Mouse (Mus musculus): ENCODE measurements at regions not wholly inside any gene's neighbourhood (a gene's known extent, or its start where the extent isn't known, plus 50 kb on each side); places are given as distances from the start of the nearest gene placed in this dataset.

GRCm38 (mm10) chr8:44656031-44656430 lies 279.2 kb upstream of the Fat1 start:
- no peak overlapping the region for H3K4me2 ChIP-seq (replicated peaks)
- no peaks in the 10 kb centered on the region for H3K4me1 ChIP-seq (replicated peaks)
- H3K9ac ChIP-seq = no peak overlapping the region
- no peaks in the 10 kb centered on the region for H3K9me3 ChIP-seq
- no peak for ATAC-seq
- H3K27me3 ChIP-seq (replicated peaks) = no peaks in the 10 kb centered on the region
- H3K27ac ChIP-seq = no peak overlapping the region
- no peaks in the 10 kb centered on the region for H3K36me3 ChIP-seq
- no peak overlapping the region for H3K4me3 ChIP-seq (replicated peaks)

- no peak overlapping the region for H3K9ac ChIP-seq
- H3K4me3 ChIP-seq (replicated peaks) = no peak overlapping the region
- no peak for ATAC-seq
- no peaks in the 10 kb centered on the region for H3K27me3 ChIP-seq (replicated peaks)
- no peak overlapping the region for H3K27ac ChIP-seq
- H3K4me1 ChIP-seq (replicated peaks) = no peaks in the 10 kb centered on the region
- no peaks in the 10 kb centered on the region for H3K36me3 ChIP-seq
- H3K4me2 ChIP-seq (replicated peaks) = no peak overlapping the region
- WGBS = 65% methylated on average over 4 of the region's 4 CpGs
- H3K9me3 ChIP-seq = no peaks in the 10 kb centered on the region
Measured at GRCm38 (mm10) chr8:44656470-44656869, 278.8 kb upstream of the Fat1 start.

- no peak for ATAC-seq
- Histone ChIP-seq H3K4me3 (replicated peaks) (no peak overlapping the region), H3K4me2 (replicated peaks) (no peak overlapping the region), H3K9ac (no peak overlapping the region), H3K36me3 (no peaks in the 10 kb centered on the region), H3K4me1 (replicated peaks) (no peaks in the 10 kb centered on the region), H3K9me3 (no peaks in the 10 kb centered on the region), H3K27ac (no peak overlapping the region), H3K27me3 (replicated peaks) (no peaks in the 10 kb centered on the region)
- WGBS = 63% methylated on average over 2 of the region's 2 CpGs
Measured at GRCm38 (mm10) chr8:44661696-44662095, 273.6 kb upstream of the Fat1 start.

GRCm38 (mm10) chr8:44687126-44687525 lies 248.1 kb upstream of the Fat1 start:
- no peak overlapping the region for H3K9ac ChIP-seq
- no peaks in the 10 kb centered on the region for H3K4me1 ChIP-seq (replicated peaks)
- H3K27me3 ChIP-seq (replicated peaks) = no peaks in the 10 kb centered on the region
- H3K4me2 ChIP-seq (replicated peaks) = no peak overlapping the region
- 84% methylated on average over 9 of the region's 9 CpGs for WGBS
- H3K27ac ChIP-seq = no peak overlapping the region
- H3K9me3 ChIP-seq = no peaks in the 10 kb centered on the region
- no peak for ATAC-seq
- no peak overlapping the region for H3K4me3 ChIP-seq (replicated peaks)
- no peaks in the 10 kb centered on the region for H3K36me3 ChIP-seq

- WGBS = 88% methylated on average over 9 of the region's 9 CpGs
- H3K27ac ChIP-seq = no peak overlapping the region
- no peak for ATAC-seq
- H3K9ac ChIP-seq = no peak overlapping the region
- no peaks in the 10 kb centered on the region for H3K27me3 ChIP-seq (replicated peaks)
- H3K36me3 ChIP-seq = no peaks in the 10 kb centered on the region
- peaks cover 7% of the 10 kb centered on the region; the same call in 1 of the 2 replicates for H3K4me1 ChIP-seq (replicated peaks)
- H3K4me2 ChIP-seq (replicated peaks) = no peak overlapping the region
- no peaks in the 10 kb centered on the region for H3K9me3 ChIP-seq
- no peak overlapping the region for H3K4me3 ChIP-seq (replicated peaks)
Measured at GRCm38 (mm10) chr8:44689837-44690592, 245.2 kb upstream of the Fat1 start.

GRCm38 (mm10) chr8:44690593-44690950 lies 244.7 kb upstream of the Fat1 start:
- Histone ChIP-seq H3K9ac (no peak overlapping the region), H3K4me1 (replicated peaks) (peaks cover 7% of the 10 kb centered on the region; the same call in 1 of the 2 replicates), H3K4me3 (replicated peaks) (no peak overlapping the region), H3K27me3 (replicated peaks) (no peaks in the 10 kb centered on the region), H3K36me3 (no peaks in the 10 kb centered on the region), H3K27ac (no peak overlapping the region), H3K4me2 (replicated peaks) (no peak overlapping the region), H3K9me3 (no peaks in the 10 kb centered on the region)
- 82% methylated on average over 4 of the region's 4 CpGs for WGBS
- no peak for ATAC-seq

GRCm38 (mm10) chr8:44691140-44691539 lies 244.1 kb upstream of the Fat1 start:
- no peaks in the 10 kb centered on the region for H3K9me3 ChIP-seq
- 46% methylated on average over 7 of the region's 7 CpGs for WGBS
- no peak for ATAC-seq
- no peaks in the 10 kb centered on the region for H3K36me3 ChIP-seq
- H3K27me3 ChIP-seq (replicated peaks) = no peaks in the 10 kb centered on the region
- no peak overlapping the region for H3K27ac ChIP-seq
- H3K4me2 ChIP-seq (replicated peaks) = no peak overlapping the region
- H3K4me1 ChIP-seq (replicated peaks) = peaks cover 11% of the 10 kb centered on the region; the same call in 1 of the 2 replicates
- H3K9ac ChIP-seq = no peak overlapping the region
- no peak overlapping the region for H3K4me3 ChIP-seq (replicated peaks)

- WGBS = 60% methylated on average over 8 of the region's 8 CpGs
- Histone ChIP-seq H3K27ac (no peak overlapping the region), H3K9me3 (no peaks in the 10 kb centered on the region), H3K4me2 (replicated peaks) (no peak overlapping the region), H3K4me1 (replicated peaks) (peaks cover 12% of the 10 kb centered on the region; the same call in 1 of the 2 replicates), H3K27me3 (replicated peaks) (no peaks in the 10 kb centered on the region), H3K4me3 (replicated peaks) (no peak overlapping the region), H3K36me3 (no peaks in the 10 kb centered on the region), H3K9ac (no peak overlapping the region)
- ATAC-seq = no peak
Measured at GRCm38 (mm10) chr8:44692036-44692688, 243.1 kb upstream of the Fat1 start.

GRCm38 (mm10) chr8:44694861-44695260 lies 240.4 kb upstream of the Fat1 start:
- no peak overlapping the region for H3K4me3 ChIP-seq (replicated peaks)
- H3K9ac ChIP-seq = no peak overlapping the region
- ATAC-seq = no peak
- H3K4me2 ChIP-seq (replicated peaks) = 0 out of 2 replicates have a peak overlapping the region, but pooled peaks have one; percentile 2
- H3K27ac ChIP-seq = no peak overlapping the region
- H3K4me1 ChIP-seq (replicated peaks) = peaks cover 12% of the 10 kb centered on the region; the same call in 1 of the 2 replicates
- no peaks in the 10 kb centered on the region for H3K36me3 ChIP-seq
- H3K27me3 ChIP-seq (replicated peaks) = no peaks in the 10 kb centered on the region
- H3K9me3 ChIP-seq = no peaks in the 10 kb centered on the region
- 40% methylated on average over 9 of the region's 9 CpGs for WGBS

GRCm38 (mm10) chr8:44696066-44696853 lies 239.0 kb upstream of the Fat1 start:
- Histone ChIP-seq H3K27ac (0 out of 2 replicates have a peak overlapping the region, but pooled peaks have one; percentile 18), H3K4me1 (replicated peaks) (peaks cover 12% of the 10 kb centered on the region; the same call in 1 of the 2 replicates), H3K9ac (no peak overlapping the region), H3K9me3 (no peaks in the 10 kb centered on the region), H3K27me3 (replicated peaks) (no peaks in the 10 kb centered on the region), H3K4me3 (replicated peaks) (no peak overlapping the region), H3K36me3 (no peaks in the 10 kb centered on the region), H3K4me2 (replicated peaks) (no peak overlapping the region)
- WGBS = 33% methylated on average over 9 of the region's 9 CpGs
- ATAC-seq = peak; percentile 73

GRCm38 (mm10) chr8:44699384-44700105 lies 235.7 kb upstream of the Fat1 start:
- Histone ChIP-seq H3K9me3 (no peaks in the 10 kb centered on the region), H3K4me1 (replicated peaks) (peaks cover 10% of the 10 kb centered on the region; the same call in 1 of the 2 replicates), H3K4me3 (replicated peaks) (no peak overlapping the region), H3K36me3 (no peaks in the 10 kb centered on the region), H3K9ac (no peak overlapping the region), H3K4me2 (replicated peaks) (no peak overlapping the region), H3K27ac (no peak overlapping the region), H3K27me3 (replicated peaks) (no peaks in the 10 kb centered on the region)
- WGBS = 73% methylated on average over 18 of the region's 18 CpGs
- ATAC-seq = no peak
